Mouse (Mus musculus) ES-E14 (cell line): ENCODE measurements around the gene Gpank1. TPM values are rescaled to one million over a fixed set of nuclear protein-coding genes. Genes with fewer than 3 reads are reported as not detected.

Source experiments
- DNase-seq: peaks from one replicate; pipeline ENCODE4 v3.0.0-alpha.2; 2013; ENCODE audit warnings: low read depth, low spot score
- H3K27ac ChIP-seq: 2 replicates; pipeline ENCODE4 v1.5.1; 2012; ENCODE audit warnings: low read depth, mild to moderate bottlenecking, low read length, moderate library complexity, mixed read lengths; ENCODE audit not compliant: poor library complexity, insufficient read depth, severe bottlenecking
- H3K36me3 ChIP-seq: 2 replicates; pipeline ENCODE4 v1.6.1; 2012; ENCODE audit warnings: mild to moderate bottlenecking, low read length, moderate library complexity, mixed read lengths; ENCODE audit not compliant: control insufficient read depth, poor library complexity, insufficient read depth, severe bottlenecking
- H3K4me1 ChIP-seq, 2 experiments: fragments of 150-350 bp in 1 of 2; sonication (generic) in 1 of 2; 2 replicates each; pipeline ENCODE4 v1.6.1; 2012; ENCODE audit warnings: low read length in 2 of 2, mild to moderate bottlenecking in 1 of 2, mixed read lengths in 1 of 2; ENCODE audit not compliant: control insufficient read depth in 2 of 2, insufficient read depth in 2 of 2, poor library complexity in 1 of 2
- H3K4me3 ChIP-seq, 2 experiments: fragments of 150-350 bp in 1 of 2; sonication (generic) in 1 of 2; 2 replicates each; pipeline ENCODE4 v1.5.1; 2012; ENCODE audit warnings: low read length in 2 of 2, low read depth in 1 of 2, mild to moderate bottlenecking in 1 of 2, mixed read lengths in 1 of 2; ENCODE audit not compliant: insufficient read depth in 1 of 2, poor library complexity in 1 of 2, severe bottlenecking in 1 of 2
- H3K9ac ChIP-seq: 2 replicates; pipeline ENCODE4 v1.6.1; 2012; ENCODE audit warnings: low read depth, mild to moderate bottlenecking, low read length, mixed read lengths; ENCODE audit not compliant: poor library complexity, insufficient read depth, severe bottlenecking
- H3K9me3 ChIP-seq: fragments of 150-350 bp; sonication (generic); 2 replicates; pipeline ENCODE4 v1.6.1; 2012; ENCODE audit warnings: low read depth, mild to moderate bottlenecking, low read length; ENCODE audit not compliant: control insufficient read depth, insufficient read depth
- CHD2 ChIP-seq: IDR thresholded peaks from 2 replicates; pipeline ENCODE4 v1.6.1; 2014; ENCODE audit warnings: mild to moderate bottlenecking, low read depth, low read length, inconsistent platforms
- HCFC1 ChIP-seq: IDR thresholded peaks from 2 replicates; pipeline ENCODE4 v1.6.1; 2012; ENCODE audit warnings: low read length, inconsistent platforms, borderline replicate concordance; ENCODE audit not compliant: insufficient read depth
- MAFK ChIP-seq: IDR thresholded peaks from 2 replicates; pipeline ENCODE4 v1.6.1; 2014; ENCODE audit warnings: mild to moderate bottlenecking, low read depth, low read length, inconsistent platforms; ENCODE audit not compliant: insufficient read depth
- ZC3H11A ChIP-seq: IDR thresholded peaks from 2 replicates; pipeline ENCODE4 v1.6.1; 2012; ENCODE audit warnings: low read depth, mild to moderate bottlenecking, inconsistent platforms, low read length, borderline replicate concordance
- ZNF384 ChIP-seq: IDR thresholded peaks from 2 replicates; pipeline ENCODE4 v1.6.1; 2012; ENCODE audit warnings: low read depth, low read length, inconsistent platforms
- in situ Hi-C, 2 experiments: fragments of 600-800 bp; cut with MboI; formaldehyde crosslinking; loops; one replicate each; pipeline ENCODE4 v1.15.1; 2025; ENCODE audit warnings: low sequenced_read_pairs in 2 of 2, inconsistent platforms in 1 of 2; ENCODE audit not compliant: unreplicated experiment in 2 of 2
- total RNA-seq: library from RNA; depleted of rRNA; stranded (reverse); fragments of 300-350 nt; gene quantifications from 2 replicates; pipeline ENCODE4 v1.2.3, GENCODE M21; 2012

Gpank1 gene
- total RNA-seq, 1 experiment: 31.1 TPM

GRCm38 (mm10) chr17:35153931-35154330 is 32.7 kb downstream of the Gpank1 start:
- H3K9ac ChIP-seq: no peak overlapping the region
- H3K27ac ChIP-seq: no peak overlapping the region
- TF ChIP-seq ZC3H11A (no peak), HCFC1 (no peak), MAFK (no peak), CHD2 (no peak), ZNF384 (no peak)
- H3K4me3 ChIP-seq: no peak overlapping the region
- H3K36me3 ChIP-seq: peaks cover 94% of the 10 kb centered on the region
- in situ Hi-C loops: no loop called here
- no peak for DNase-seq
- 0 out of 4 replicates have a peak, but pooled peaks cover 0 to 4% of the 10 kb centered on the region in 2 experiments for H3K4me1 ChIP-seq
- no peaks in the 10 kb centered on the region for H3K9me3 ChIP-seq

- Histone ChIP-seq H3K9ac (no peak overlapping the region), H3K4me1 (0 out of 4 replicates have a peak, but pooled peaks cover 0 to 4% of the 10 kb centered on the region in 2 experiments), H3K9me3 (no peaks in the 10 kb centered on the region), H3K36me3 (peaks cover 95% of the 10 kb centered on the region), H3K4me3 (no peak overlapping the region), H3K27ac (no peak overlapping the region)
- no peak for TF ChIP-seq HCFC1
- no peak for TF ChIP-seq ZNF384
- no peak for TF ChIP-seq ZC3H11A
- no peak for TF ChIP-seq MAFK
- TF ChIP-seq CHD2: no peak
- no peak for DNase-seq
- in situ Hi-C loops: no loop called here
Observed at GRCm38 (mm10) chr17:35154616-35155015, 33.4 kb downstream of the Gpank1 start.

GRCm38 (mm10) chr17:35155451-35155850 is 34.2 kb downstream of the Gpank1 start:
- TF ChIP-seq MAFK (no peak), HCFC1 (no peak), ZNF384 (no peak), CHD2 (no peak), ZC3H11A (no peak)
- Histone ChIP-seq H3K36me3 (peaks cover 95% of the 10 kb centered on the region), H3K27ac (no peak overlapping the region), H3K9ac (no peak overlapping the region), H3K9me3 (no peaks in the 10 kb centered on the region), H3K4me1 (0 out of 4 replicates have a peak, but pooled peaks cover 0 to 4% of the 10 kb centered on the region in 2 experiments), H3K4me3 (no peak overlapping the region)
- DNase-seq: no peak
- in situ Hi-C loops: no loop called here

- no peak overlapping the region for H3K9ac ChIP-seq
- in situ Hi-C loops: no loop called here
Observed at GRCm38 (mm10) chr17:35156461-35157200, 35.4 kb downstream of the Gpank1 start.

More at GRCm38 (mm10) chr17:35156461-35157200, 35.4 kb downstream of the Gpank1 start:
- DNase-seq: no peak
- no peaks in the 10 kb centered on the region for H3K9me3 ChIP-seq
- TF ChIP-seq ZC3H11A: no peak
- TF ChIP-seq MAFK: no peak
- no peak for TF ChIP-seq HCFC1
- no peak for TF ChIP-seq CHD2
- no peak for TF ChIP-seq ZNF384
- peaks cover 0 to 7% of the 10 kb centered on the region in 2 experiments; a peak in 1 of 4 replicates for H3K4me1 ChIP-seq
- peaks cover 98% of the 10 kb centered on the region for H3K36me3 ChIP-seq
- no peak overlapping the region for H3K4me3 ChIP-seq
- no peak overlapping the region for H3K27ac ChIP-seq
